Mouse (Mus musculus) lung, adult 2 months (tissue): Measurements from ENCODE around the gene Bpifb6.
A peak's percentile ranks its signal among the peaks of the same experiment; 100 is the strongest.

Experiments used
- CTCF ChIP-seq: fragments of 200-500 bp; IDR thresholded peaks from 2 replicates; pipeline ENCODE4 v1.5.1; 2011; ENCODE audit warnings: mild to moderate bottlenecking, low read length, control low read depth; ENCODE audit not compliant: insufficient read depth
- POLR2A ChIP-seq: fragments of 200-500 bp; IDR thresholded peaks from 2 replicates; pipeline ENCODE4 v1.6.1; 2011; ENCODE audit warnings: low read depth, mild to moderate bottlenecking, control low read depth, low read length, borderline replicate concordance; ENCODE audit errors: extremely low read depth

GRCm38 (mm10) chr2:153851030-153851360 lies 49.2 kb upstream of the Bpifb6 start:
- TF ChIP-seq POLR2A (no peak), CTCF (peak; percentile 56)
